Comparison of ENCODE assay signal across 11 mouse cellular contexts in the genomic region with DNA sequence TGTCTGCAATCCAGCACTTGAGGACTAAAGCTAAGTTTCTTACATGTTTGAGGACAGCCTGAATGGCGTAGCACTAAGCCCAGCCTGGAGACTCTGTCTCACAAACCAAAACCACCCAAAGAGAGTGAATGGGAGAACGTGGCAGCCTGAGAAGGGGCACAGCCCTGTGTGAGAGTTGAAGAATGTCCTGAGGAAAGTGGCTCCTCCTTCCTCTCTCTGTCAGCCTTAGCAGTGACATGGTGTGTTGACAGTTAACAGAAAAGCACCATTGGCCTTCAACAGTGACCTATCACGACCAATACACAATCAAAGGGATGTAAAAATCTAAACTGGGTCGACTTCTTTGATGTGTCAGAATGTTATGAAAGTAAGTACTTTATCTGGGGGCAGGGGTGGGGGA.
"Had no signal": no experiment of that assay in that cellular context is flagged by ENCODE, and none has a peak within 500 bp of the region (broad histone marks: within the 10 kb centered on the region; RNA-seq: fewer than 3 reads in every experiment).

No protein-coding gene starts in this region.

- H3K4me1 ChIP-seq: limb, embryonic 10.5 days; liver, embryonic 15.5 days; midbrain, embryonic 13.5 days; stomach, embryonic 15.5 days had no signal

- DNase-seq: kidney, adult 18-20 months; kidney, postnatal 14 days; right cerebral cortex, postnatal 14 days; thymus, adult 2 months; thymus, postnatal 25 days had no signal

- H3K36me3 ChIP-seq: limb, embryonic 10.5 days; liver, embryonic 15.5 days; midbrain, embryonic 13.5 days; stomach, embryonic 15.5 days had no signal

- ATAC-seq: midbrain, embryonic 13.5 days had no signal

- H3K27ac ChIP-seq: left cerebral cortex, adult 2 months; limb, embryonic 10.5 days; liver, embryonic 15.5 days; midbrain, embryonic 13.5 days; stomach, embryonic 15.5 days had no signal

- H3K27me3 ChIP-seq: liver, embryonic 15.5 days; midbrain, embryonic 13.5 days; stomach, embryonic 15.5 days had no signal

- H3K4me3 ChIP-seq: left cerebral cortex, adult 2 months; limb, embryonic 10.5 days; liver, embryonic 15.5 days; midbrain, embryonic 13.5 days; stomach, embryonic 15.5 days had no signal

- H3K9ac ChIP-seq: liver, embryonic 15.5 days; midbrain, embryonic 13.5 days; stomach, embryonic 15.5 days had no signal

- H3K9me3 ChIP-seq: limb, embryonic 10.5 days; liver, embryonic 15.5 days; midbrain, embryonic 13.5 days; stomach, embryonic 15.5 days had no signal

- H3K4me2 ChIP-seq: liver, embryonic 11.5 days; liver, embryonic 15.5 days; midbrain, embryonic 13.5 days; stomach, embryonic 15.5 days had no signal
